Mouse (Mus musculus) large intestine, adult 2 months (tissue): Measurements from ENCODE around the gene Lamc2. TPM values are rescaled to one million over a fixed set of nuclear protein-coding genes. Genes with fewer than 3 reads are reported as not detected.

Source experiments
- DNase-seq: peaks from one replicate; pipeline ENCODE4 v3.0.0-alpha.2; 2012; ENCODE audit warnings: low read depth, low spot score
- WGBS: fragments of 180-500 bp; shearing (Covaris S2); methylation state at CpG from one replicate; pipeline ENCODE4 v1.1.7; 2018; 5-methylcytosine and 5-hydroxymethylcytosine counted together
- polyA plus RNA-seq: library from polyadenylated mRNA; depleted of rRNA; stranded (reverse); fragments of >200 nt; gene quantifications from 2 replicates; pipeline ENCODE4 v1.2.3, GENCODE M21; 2012; rRNA removed

Lamc2 gene
- 4.4 and 6.8 TPM in 2 replicates for polyA plus RNA-seq

GRCm38 (mm10) chr1:153185828-153186803 lies at the start of gene Lamc2:
Lamc2 (minus strand) TSS chr1:153186447.
- DNase-seq, result peak; percentile 70
- 6% methylated on average over 46 of the region's 46 CpGs for WGBS

- DNase-seq, result no peak
- 66% methylated on average over 4 of the region's 4 CpGs for WGBS
Measured at GRCm38 (mm10) chr1:153235576-153235975, 49.3 kb upstream of the Lamc2 start.

- no peak for DNase-seq
- WGBS, result 81% methylated on average over 9 of the region's 9 CpGs
Measured at GRCm38 (mm10) chr1:153231681-153232080, 45.4 kb upstream of the Lamc2 start.

GRCm38 (mm10) chr1:153227916-153228315 lies 41.7 kb upstream of the Lamc2 start:
- DNase-seq, result no peak
- WGBS, result 32% methylated on average over 4 of the region's 4 CpGs

- WGBS, result 80% methylated on average over 8 of the region's 8 CpGs
- no peak for DNase-seq
Measured at GRCm38 (mm10) chr1:153227096-153227495, 40.8 kb upstream of the Lamc2 start.

GRCm38 (mm10) chr1:153225786-153226725 lies 39.8 kb upstream of the Lamc2 start:
- WGBS, result 77% methylated on average over 21 of the region's 21 CpGs
- no peak for DNase-seq

- 38% methylated on average over 5 of the region's 5 CpGs for WGBS
- DNase-seq, result no peak
Measured at GRCm38 (mm10) chr1:153224331-153224730, 38.1 kb upstream of the Lamc2 start.

GRCm38 (mm10) chr1:153219376-153219775 lies 33.1 kb upstream of the Lamc2 start:
- no peak for DNase-seq
- 70% methylated on average over 9 of the region's 9 CpGs for WGBS

GRCm38 (mm10) chr1:153216516-153216915 lies 30.3 kb upstream of the Lamc2 start:
- WGBS, result 87% methylated on average over 4 of the region's 4 CpGs
- DNase-seq, result no peak

GRCm38 (mm10) chr1:153215676-153216075 lies 29.4 kb upstream of the Lamc2 start:
- no peak for DNase-seq
- 72% methylated on average over 5 of the region's 5 CpGs for WGBS

GRCm38 (mm10) chr1:153210992-153211391 lies 24.7 kb upstream of the Lamc2 start:
- 63% methylated on average over 4 of the region's 4 CpGs for WGBS
- no peak for DNase-seq

- DNase-seq, result no peak
- WGBS, result 87% methylated on average over 2 of the region's 2 CpGs
Measured at GRCm38 (mm10) chr1:153210198-153210597, 24.0 kb upstream of the Lamc2 start.

GRCm38 (mm10) chr1:153202195-153202594 lies 15.9 kb upstream of the Lamc2 start:
- WGBS, result 71% methylated on average over 8 of the region's 8 CpGs
- no peak for DNase-seq

- WGBS, result 56% methylated on average over 14 of the region's 14 CpGs
- no peak for DNase-seq
Measured at GRCm38 (mm10) chr1:153201448-153201847, 15.2 kb upstream of the Lamc2 start.

- DNase-seq, result no peak
- 47% methylated on average over 3 of the region's 3 CpGs for WGBS
Measured at GRCm38 (mm10) chr1:153197316-153197850, 11.1 kb upstream of the Lamc2 start.

- DNase-seq, result no peak
- 98% methylated on average over 6 of the region's 6 CpGs for WGBS
Measured at GRCm38 (mm10) chr1:153192945-153193344, 6.7 kb upstream of the Lamc2 start.

- 85% methylated on average over 4 of the region's 4 CpGs for WGBS
Measured at GRCm38 (mm10) chr1:153192379-153192778, 6.1 kb upstream of the Lamc2 start.

GRCm38 (mm10) chr1:153191943-153192329 lies 5.7 kb upstream of the Lamc2 start:
- WGBS, result 4% methylated on average over 5 of the region's 5 CpGs
- DNase-seq, result no peak

More at GRCm38 (mm10) chr1:153192379-153192778, 6.1 kb upstream of the Lamc2 start:
- DNase-seq, result no peak

- WGBS, result 32% methylated on average over 15 of the region's 15 CpGs
- no peak for DNase-seq
Measured at GRCm38 (mm10) chr1:153191237-153191942, 5.1 kb upstream of the Lamc2 start.
